Mouse (Mus musculus): Measurements from ENCODE around the gene Ssr4.
"Not testable (repeated sequence)": the region's sequence is repeated elsewhere in the genome, so short reads cannot be mapped to it uniquely, and the experiment has no call there.

Ssr4 gene

GRCm38 (mm10) chrX:73786364-73787224 lies at the start of gene Ssr4, which contains the start of gene Idh3g:
Ssr4 (plus strand) TSS chrX:73787028.
Idh3g (minus strand) TSS chrX:73786897.
- DNase-seq (ENCODE audit: low read depth, low spot score), result peak; percentile 96

- DNase-seq (ENCODE audit: low read depth, low spot score), result no peak
These were observed 48.7 kb upstream of the Ssr4 start for GRCm38 (mm10) chrX:73738155-73738554.

- no peak for DNase-seq (ENCODE audit: low read depth, low spot score)
These were observed 47.7 kb upstream of the Ssr4 start for GRCm38 (mm10) chrX:73739151-73739550.

GRCm38 (mm10) chrX:73739841-73740240 lies 47.0 kb upstream of the Ssr4 start:
- not testable (repeated sequence) for DNase-seq (ENCODE audit: low read depth, low spot score)

- no peak for DNase-seq (ENCODE audit: low read depth, low spot score)
These were observed 41.9 kb upstream of the Ssr4 start for GRCm38 (mm10) chrX:73744774-73745481.

- no peak for DNase-seq (ENCODE audit: low read depth, low spot score)
These were observed 37.9 kb upstream of the Ssr4 start for GRCm38 (mm10) chrX:73748977-73749376.

GRCm38 (mm10) chrX:73756334-73757140 lies 30.3 kb upstream of the Ssr4 start, which contains the start of gene Plxnb3:
Plxnb3 (plus strand) TSS chrX:73757090.
- peak; percentile 38 for DNase-seq (ENCODE audit: low read depth, low spot score)

GRCm38 (mm10) chrX:73758611-73759290 lies 28.1 kb upstream of the Ssr4 start:
- DNase-seq (ENCODE audit: low read depth, low spot score), result peak; percentile 27

GRCm38 (mm10) chrX:73765311-73765710 lies 21.5 kb upstream of the Ssr4 start:
- no peak for DNase-seq (ENCODE audit: low read depth, low spot score)

- no peak for DNase-seq (ENCODE audit: low read depth, low spot score)
These were observed 19.6 kb upstream of the Ssr4 start for GRCm38 (mm10) chrX:73767267-73767666.

- no peak for DNase-seq (ENCODE audit: low read depth, low spot score)
These were observed 12.6 kb upstream of the Ssr4 start, which contains the start of gene Srpk3 for GRCm38 (mm10) chrX:73774168-73774760. Srpk3 (plus strand) TSS chrX:73774405.

GRCm38 (mm10) chrX:73774802-73775483 lies 11.9 kb upstream of the Ssr4 start:
- DNase-seq (ENCODE audit: low read depth, low spot score), result no peak

GRCm38 (mm10) chrX:73782227-73782626 lies 4.6 kb upstream of the Ssr4 start:
- DNase-seq (ENCODE audit: low read depth, low spot score), result no peak

- DNase-seq (ENCODE audit: low read depth, low spot score), result no peak
These were observed 1.2 kb upstream of the Ssr4 start for GRCm38 (mm10) chrX:73785666-73786065.

- DNase-seq (ENCODE audit: low read depth, low spot score), result no peak
These were observed 364 bp downstream of the Ssr4 start for GRCm38 (mm10) chrX:73787225-73787558.

GRCm38 (mm10) chrX:73788501-73788900 lies 1.7 kb downstream of the Ssr4 start:
- DNase-seq (ENCODE audit: low read depth, low spot score), result no peak

- no peak for DNase-seq (ENCODE audit: low read depth, low spot score)
These were observed 6.2 kb downstream of the Ssr4 start for GRCm38 (mm10) chrX:73793039-73793438.

- DNase-seq (ENCODE audit: low read depth, low spot score), result no peak
These were observed 6.7 kb downstream of the Ssr4 start for GRCm38 (mm10) chrX:73793505-73793904.

GRCm38 (mm10) chrX:73797511-73797910 lies 10.7 kb downstream of the Ssr4 start:
- DNase-seq (ENCODE audit: low read depth, low spot score), result no peak

GRCm38 (mm10) chrX:73798502-73798901 lies 11.7 kb downstream of the Ssr4 start:
- DNase-seq (ENCODE audit: low read depth, low spot score), result no peak
